Mouse (Mus musculus): ENCODE data around the gene Tmem170b.

GRCm38 (mm10) chr13:41643798-41644197 lies 38.1 kb downstream of the Tmem170b start:
- no peak for TF ChIP-seq CTCF (IDR thresholded peaks at IDR 0.05; ENCODE audit: control insufficient read depth, insufficient read depth, insufficient replicate concordance, low read depth, low read length)
- TF ChIP-seq POLR2A (IDR thresholded peaks at IDR 0.05; ENCODE audit: control insufficient read depth, low read depth, low read length): no peak
